Mouse (Mus musculus): ENCODE measurements around the gene Fmnl2.

GRCm38 (mm10) chr2:52959291-52959621 lies 101.6 kb downstream of the Fmnl2 start:
- TF ChIP-seq GATA1 (IDR thresholded peaks at IDR 0.05; ENCODE audit: low read length) (no peak), TAL1 (IDR thresholded peaks at IDR 0.05; ENCODE audit: low read length) (no peak)
